Mouse (Mus musculus): ENCODE measurements around the gene Patz1. TPM values are rescaled to one million over a fixed set of nuclear protein-coding genes. Genes with fewer than 3 reads are reported as not detected.

Gene Patz1
- polyA plus RNA-seq (2012; rRNA removed; ENCODE audit: low replicate concordance) = 11.2 and 16.9 TPM in 2 replicates

GRCm38 (mm10) chr11:3288521-3289301, at the start of gene Patz1:
Gene Patz1 (plus strand): TSS chr11:3288874.

GRCm38 (mm10) chr11:3266079-3266685, 22.5 kb upstream of the Patz1 start, which contains the start of gene Drg1:
Gene Drg1 (minus strand): TSS chr11:3266415.

GRCm38 (mm10) chr11:3329891-3330451, 41.3 kb downstream of the Patz1 start, which contains the start of gene Pik3ip1:
Gene Pik3ip1 (plus strand): TSS chr11:3330401.

Other genes with a start within 250 kb of the Patz1 start
- 13.9 and 19.6 TPM in 2 replicates for gene Sfi1, start 95.4 kb upstream of the Patz1 start, polyA plus RNA-seq (2012; rRNA removed; ENCODE audit: low replicate concordance)
- gene Eif4enif1, start 86.5 kb upstream of the Patz1 start, polyA plus RNA-seq (2012; rRNA removed; ENCODE audit: low replicate concordance) = 22.9 and 30.3 TPM in 2 replicates
- gene Drg1, start 22.5 kb upstream of the Patz1 start, polyA plus RNA-seq (2012; rRNA removed; ENCODE audit: low replicate concordance) = 3.3 and 3.5 TPM in 2 replicates
- 6.7 and 8.3 TPM in 2 replicates for gene Pik3ip1, start 41.5 kb downstream of the Patz1 start, polyA plus RNA-seq (2012; rRNA removed; ENCODE audit: low replicate concordance)
- gene Limk2, start 120.3 kb downstream of the Patz1 start, polyA plus RNA-seq (2012; rRNA removed; ENCODE audit: low replicate concordance) = 44.2 and 68.7 TPM in 2 replicates
- gene Rnf185, start 163.5 kb downstream of the Patz1 start, polyA plus RNA-seq (2012; rRNA removed; ENCODE audit: low replicate concordance) = 27.5 and 28.0 TPM in 2 replicates
- gene Pla2g3, start 199.4 kb downstream of the Patz1 start, polyA plus RNA-seq (2012; rRNA removed; ENCODE audit: low replicate concordance) = 0.40 and 0.54 TPM in 2 replicates
- gene Inpp5j, start 215.9 kb downstream of the Patz1 start, polyA plus RNA-seq (2012; rRNA removed; ENCODE audit: low replicate concordance) = 20.9 and 23.9 TPM in 2 replicates
- 139 and 181 TPM in 2 replicates for gene Selenom, start 225.8 kb downstream of the Patz1 start, polyA plus RNA-seq (2012; rRNA removed; ENCODE audit: low replicate concordance)